Mouse (Mus musculus) thymus, postnatal 14 days (tissue): ENCODE results near the gene Cdh22.

Experiments
- DNase-seq: peaks from one replicate; pipeline ENCODE4 v3.0.0; 2021

Gene Cdh22

GRCm38 (mm10) chr2:165145821-165146220 is 88.8 kb downstream of the Cdh22 start:
- no peak for DNase-seq

GRCm38 (mm10) chr2:165143487-165143886 is 91.2 kb downstream of the Cdh22 start:
- no peak for DNase-seq

GRCm38 (mm10) chr2:165136049-165136448 is 98.6 kb downstream of the Cdh22 start:
- DNase-seq = peak; percentile 10

- DNase-seq = no peak
Observed at GRCm38 (mm10) chr2:165133566-165133965, 101.1 kb downstream of the Cdh22 start.

GRCm38 (mm10) chr2:165131428-165131827 is 103.2 kb downstream of the Cdh22 start:
- DNase-seq = no peak

GRCm38 (mm10) chr2:165129189-165129588 is 105.5 kb downstream of the Cdh22 start:
- DNase-seq = no peak

GRCm38 (mm10) chr2:165126896-165127562 is 107.6 kb downstream of the Cdh22 start:
- DNase-seq = no peak

DNA sequence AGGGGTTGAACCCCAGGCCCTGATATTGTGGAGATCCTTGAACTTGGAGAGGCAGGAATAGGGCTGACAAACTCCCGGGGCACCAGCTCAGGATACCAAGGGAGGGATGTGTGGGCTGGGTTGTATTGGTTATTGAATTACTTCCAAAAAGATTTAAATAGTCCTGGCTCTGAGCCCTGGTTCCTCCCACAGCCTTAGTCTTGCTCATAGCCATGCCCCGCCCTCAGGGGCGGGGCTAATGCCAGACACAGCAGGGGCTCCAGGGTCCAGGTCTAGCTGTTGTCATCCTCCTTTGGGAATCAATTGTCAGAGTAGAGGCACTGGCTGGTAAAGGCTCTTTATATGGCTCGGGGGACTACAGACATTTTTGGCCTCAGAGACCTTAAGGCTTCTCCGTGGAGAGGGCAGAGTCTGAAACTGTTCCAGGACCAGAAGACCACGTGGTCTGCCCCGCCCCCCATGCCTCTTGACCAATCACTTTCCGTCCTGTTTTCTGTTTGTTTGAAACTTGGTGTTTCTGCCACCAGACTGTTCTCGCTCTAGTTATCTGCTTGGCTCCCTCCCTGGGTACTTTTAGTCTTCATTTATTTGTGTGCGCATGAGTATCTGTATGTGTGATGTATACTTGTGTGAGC is 113.3 kb downstream of the Cdh22 start:
- no peak for DNase-seq

DNA sequence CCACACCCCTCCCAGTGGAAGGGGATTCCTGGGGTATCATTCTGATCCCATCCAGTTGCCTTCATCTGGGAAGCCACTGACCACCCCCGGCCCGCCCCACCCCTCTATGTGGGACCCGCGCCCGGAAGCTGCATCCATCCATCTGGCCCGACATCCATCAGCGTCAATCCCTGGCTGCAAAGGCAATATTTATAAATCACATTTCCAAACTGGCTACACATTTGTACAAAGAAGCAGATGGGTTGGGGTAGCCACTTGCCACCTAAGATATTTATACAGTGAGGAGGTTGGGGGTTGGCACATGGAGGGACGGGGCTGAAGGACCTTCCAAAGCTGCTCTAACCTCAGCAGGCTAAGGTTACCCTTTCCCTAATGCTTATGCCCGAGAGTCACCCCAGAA is 113.9 kb downstream of the Cdh22 start:
- no peak for DNase-seq

DNA sequence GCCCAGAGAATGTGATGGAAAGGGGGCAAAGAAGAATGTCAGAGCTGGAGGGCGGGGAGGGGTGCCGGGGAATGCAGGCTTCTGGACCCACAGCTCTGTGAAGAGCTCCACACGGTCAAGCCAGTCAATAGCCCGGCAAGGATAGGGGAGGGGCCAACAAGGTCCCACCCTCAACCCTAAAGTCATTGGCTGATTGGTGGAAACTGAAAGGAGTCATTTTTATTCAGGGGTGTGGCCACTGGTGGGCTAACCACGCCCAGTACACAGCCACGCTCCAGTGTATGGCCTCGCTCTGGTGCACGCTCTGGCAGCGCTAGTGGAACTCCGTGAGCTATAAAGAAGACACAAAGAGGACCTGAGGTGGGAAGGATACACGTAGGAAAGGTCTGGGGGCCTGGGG is 120.9 kb downstream of the Cdh22 start:
- DNase-seq = no peak

DNA sequence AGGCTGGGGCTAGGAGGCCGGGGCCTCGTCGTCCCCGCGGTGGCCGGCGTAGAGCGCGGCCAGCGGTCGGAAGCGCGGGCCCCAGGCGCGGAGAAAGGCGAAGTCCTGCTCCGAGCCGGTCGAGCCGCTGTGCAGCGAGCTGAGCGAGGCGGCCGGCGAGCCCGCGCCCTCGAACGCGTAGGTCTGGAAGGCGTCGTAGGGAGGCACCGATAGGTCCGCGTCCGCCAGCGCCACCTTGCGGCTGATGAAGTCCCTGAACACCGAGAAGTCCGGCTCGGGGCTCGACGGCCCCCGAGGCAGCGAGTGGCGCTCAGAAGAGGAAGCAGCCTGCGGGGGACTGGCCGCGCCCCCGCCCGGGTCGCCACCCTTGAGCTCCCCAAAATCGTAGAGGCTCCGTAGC is 122.5 kb downstream of the Cdh22 start:
- peak; percentile 84 for DNase-seq

DNA sequence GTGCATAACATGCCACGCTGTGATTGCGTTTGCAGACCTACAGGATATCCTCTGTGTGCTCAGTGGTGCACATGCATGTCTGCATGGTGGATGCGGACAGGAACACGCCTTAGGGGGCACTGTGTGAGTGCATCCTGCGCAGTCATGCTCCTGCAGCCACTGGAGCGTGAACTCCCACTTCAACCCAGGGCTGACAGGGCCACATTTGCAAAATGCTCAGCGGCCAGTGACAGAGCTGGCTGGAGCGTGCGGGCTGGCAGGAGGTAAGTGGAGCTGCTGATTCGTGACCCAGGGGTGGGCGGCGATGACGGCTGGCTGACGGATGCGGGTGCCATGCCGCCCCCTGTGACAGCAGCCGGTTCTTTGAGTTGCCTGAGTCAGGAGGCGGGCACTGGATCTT is 128.1 kb downstream of the Cdh22 start:
- no peak for DNase-seq

- no peak for DNase-seq
Observed at GRCm38 (mm10) chr2:165105513-165106079, 129.1 kb downstream of the Cdh22 start.

- no peak for DNase-seq
Observed at GRCm38 (mm10) chr2:165102920-165103319, 131.7 kb downstream of the Cdh22 start.

GRCm38 (mm10) chr2:165100749-165101148 is 133.9 kb downstream of the Cdh22 start:
- no peak for DNase-seq

DNA sequence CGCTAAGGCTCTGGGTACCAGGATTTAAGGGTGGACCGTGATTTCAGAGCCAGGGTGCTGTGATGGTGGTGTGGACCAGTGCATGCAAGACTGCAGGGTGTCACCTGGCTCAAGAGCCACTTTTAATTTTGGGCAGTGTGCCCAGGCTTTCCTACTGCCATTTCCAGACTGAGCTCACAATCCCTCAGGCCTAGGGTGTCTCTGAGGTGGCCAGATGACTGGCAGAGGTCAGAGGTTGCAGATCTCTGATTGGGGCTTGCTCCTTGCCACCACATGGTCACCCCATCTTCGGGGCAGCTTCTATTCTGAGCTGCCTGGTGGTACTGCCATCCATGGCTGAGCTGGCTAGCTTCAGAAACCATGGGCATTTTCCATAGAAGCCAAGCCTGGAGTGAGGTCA is 135.8 kb downstream of the Cdh22 start:
- no peak for DNase-seq

DNA sequence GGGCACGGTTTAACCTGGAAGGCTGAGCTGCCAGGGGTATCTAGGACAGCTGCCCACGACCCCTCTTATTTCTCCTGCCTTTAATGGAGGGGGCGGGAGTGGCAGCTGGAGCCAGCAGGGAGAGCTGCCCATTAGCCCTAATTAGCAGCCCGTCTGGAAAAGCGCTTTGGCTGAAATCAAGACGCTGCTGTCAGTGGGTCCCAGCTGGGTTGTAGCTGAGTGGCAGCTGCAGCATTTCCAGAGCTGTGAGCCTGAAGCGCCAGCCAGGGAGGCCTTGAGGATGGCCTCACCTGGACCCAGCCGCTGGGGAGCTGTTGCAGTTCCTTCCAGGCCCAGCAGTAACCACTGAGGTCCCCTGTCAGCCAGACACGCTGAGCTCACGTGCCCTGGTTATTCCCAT is 138.3 kb downstream of the Cdh22 start:
- DNase-seq = no peak

GRCm38 (mm10) chr2:165092393-165092792 is 142.3 kb downstream of the Cdh22 start:
- no peak for DNase-seq

GRCm38 (mm10) chr2:165091433-165091965 is 143.2 kb downstream of the Cdh22 start:
- DNase-seq = no peak

DNA sequence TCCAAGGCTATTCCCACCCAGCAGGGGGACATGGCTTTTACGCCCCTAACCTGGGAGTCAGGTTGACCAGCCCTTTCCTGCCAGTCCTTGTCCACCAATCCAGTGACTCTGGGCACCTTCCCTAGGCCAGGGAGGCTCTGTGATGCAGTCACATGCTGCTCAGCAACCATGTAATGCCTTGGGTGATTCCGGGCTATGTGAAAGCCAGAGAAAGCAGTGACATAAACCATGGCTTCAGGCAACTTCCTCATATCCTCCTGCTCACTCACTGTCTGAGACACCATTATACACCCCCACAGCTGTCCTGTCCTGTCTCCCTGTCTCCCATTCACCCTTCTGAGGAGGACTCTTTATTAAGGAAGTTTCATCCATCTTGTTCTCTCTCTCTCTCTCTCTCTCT is 144.0 kb downstream of the Cdh22 start, which contains the start of gene 1700025C18Rik:
1700025C18Rik (minus strand) TSS at position 101 of the 400 bp plus-strand sequence.
- no peak for DNase-seq

DNA sequence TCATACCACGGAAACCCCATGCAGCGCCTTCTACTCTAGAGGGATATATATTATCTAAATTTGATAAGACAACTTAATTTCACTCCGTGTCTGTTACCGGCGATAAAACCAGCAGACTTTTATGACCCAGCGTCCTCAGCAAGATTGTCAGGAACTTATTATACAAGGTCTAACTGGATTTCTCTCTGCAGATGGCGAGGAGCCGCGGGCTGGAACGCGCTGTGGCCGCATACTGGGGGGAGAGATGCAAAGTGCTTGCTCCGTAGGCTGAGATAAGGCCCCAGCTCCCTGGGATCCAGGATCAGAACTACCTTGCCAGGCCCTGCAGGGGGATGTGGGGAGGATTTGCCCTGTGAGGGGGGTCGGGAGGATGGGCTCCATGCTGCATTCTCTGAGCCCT is 145.2 kb downstream of the Cdh22 start:
- DNase-seq = no peak

DNA sequence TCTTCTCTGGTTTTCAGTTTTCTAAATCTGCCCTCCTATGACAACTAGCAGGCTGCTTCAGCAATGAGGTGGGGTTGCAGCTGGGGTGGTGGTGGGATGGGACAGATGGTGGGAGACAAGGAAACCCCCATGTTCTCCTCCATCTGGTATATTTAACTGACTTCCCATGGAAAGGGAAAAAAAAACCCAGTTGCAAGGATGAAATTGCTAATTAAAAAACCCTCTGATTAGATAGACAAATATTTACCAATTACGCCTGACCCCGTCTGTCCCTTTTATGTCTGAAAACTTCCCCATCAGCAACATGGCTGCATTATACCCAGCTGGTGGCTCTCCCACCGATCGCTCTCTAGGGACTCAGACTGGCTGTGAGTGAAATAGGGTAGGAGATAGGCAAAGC is 148.0 kb downstream of the Cdh22 start:
- DNase-seq = no peak

- DNase-seq = no peak
Observed at GRCm38 (mm10) chr2:165081257-165081656, 153.4 kb downstream of the Cdh22 start.

DNA sequence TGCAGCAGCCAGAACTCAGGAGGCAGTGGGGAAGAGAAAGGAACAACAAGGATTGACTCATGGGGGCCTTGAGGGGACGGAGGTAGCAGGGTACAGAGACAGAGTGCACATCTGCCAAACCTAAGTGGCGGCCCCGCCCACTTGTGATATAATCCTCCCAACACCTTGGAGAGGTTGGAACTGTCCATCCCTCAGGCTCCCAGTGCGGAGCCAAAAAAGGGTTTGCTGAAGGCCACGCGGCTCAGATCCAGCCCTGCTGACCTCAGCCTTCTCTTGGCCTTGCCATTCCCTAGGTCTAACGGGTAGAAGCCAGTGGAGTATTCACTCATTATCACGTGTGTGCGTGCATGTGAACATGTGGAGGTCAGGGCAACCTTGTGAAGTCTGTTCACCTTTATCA is 154.0 kb downstream of the Cdh22 start:
- no peak for DNase-seq
